Mouse (Mus musculus): ENCODE data around the gene Saa2. TPM values are rescaled to one million over a fixed set of nuclear protein-coding genes. Genes with fewer than 3 reads are reported as not detected.

Saa2 gene
- polyA plus RNA-seq, 1 experiment from 2014 or later: not detected

DNA sequence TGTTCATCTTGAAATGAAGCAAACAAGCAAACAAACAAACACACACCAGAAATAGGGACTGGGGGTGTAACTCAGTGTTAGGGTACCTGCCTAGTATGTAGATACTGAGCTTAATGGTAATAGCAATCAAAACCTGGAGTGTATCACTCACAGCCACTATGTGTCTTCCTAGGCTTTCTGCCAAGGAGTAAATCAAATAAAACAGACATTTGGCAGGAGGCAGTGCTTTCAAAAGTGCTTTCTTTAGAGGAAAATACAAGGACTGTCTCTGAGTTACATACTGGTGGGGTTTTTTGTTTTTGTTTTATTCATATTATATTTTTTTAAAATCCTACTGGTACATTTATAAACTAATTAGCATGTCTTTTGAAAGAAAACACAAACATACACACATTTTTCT lies 15.8 kb downstream of the Saa2 start:
- H3K4me1 ChIP-seq (ENCODE audit: insufficient read depth, low read depth, low read length): no peaks in the 10 kb centered on the region
- no peak overlapping the region for H3K27ac ChIP-seq (ENCODE audit: low read length)
- no peak overlapping the region for H3K9ac ChIP-seq (replicated peaks; ENCODE audit: low read depth)
- DNase-seq (ENCODE audit: low spot score): peak; percentile 74
- ATAC-seq: peak; percentile 33; the same call in 1 of the 2 replicates
- H3K4me2 ChIP-seq (replicated peaks; ENCODE audit: low read depth, low read length): no peak overlapping the region
- H3K4me3 ChIP-seq (ENCODE audit: low read depth, low read length): no peak overlapping the region
- TF ChIP-seq CTCF (IDR thresholded peaks at IDR 0.05): no peak
- TF ChIP-seq EP300 (IDR thresholded peaks at IDR 0.05): peak; percentile 33; the same call in 1 of the 2 replicates
- H3K27me3 ChIP-seq (replicated peaks; ENCODE audit: insufficient read depth, low read length): no peaks in the 10 kb centered on the region
- no peaks in the 10 kb centered on the region for H3K9me3 ChIP-seq (ENCODE audit: low read length)
- peaks cover 32% of the 10 kb centered on the region for H3K36me3 ChIP-seq (ENCODE audit: insufficient read depth, low read length)

DNA sequence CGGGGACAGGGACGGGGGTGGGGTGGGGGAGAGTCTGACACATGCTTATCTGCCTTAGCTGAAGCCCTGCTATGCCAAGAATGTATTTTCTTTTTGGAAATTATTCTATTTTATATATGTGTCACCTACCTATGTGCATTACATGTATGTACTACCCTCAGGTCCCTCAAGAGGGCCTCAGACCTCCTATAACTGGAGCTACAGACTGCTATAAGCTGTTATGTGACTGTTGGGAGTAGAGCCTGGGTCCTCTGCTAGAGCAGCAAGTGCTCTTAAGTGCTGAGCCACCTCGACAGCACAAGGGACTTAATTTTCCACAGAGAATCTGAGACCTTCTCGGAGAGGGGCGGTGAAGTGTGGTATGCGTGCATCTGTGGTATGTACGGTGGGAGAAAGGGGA lies 16.9 kb downstream of the Saa2 start:
- no peak overlapping the region for H3K27ac ChIP-seq (ENCODE audit: low read length)
- no peak; the same call in 1 of the 2 replicates for TF ChIP-seq CTCF (IDR thresholded peaks at IDR 0.05)
- TF ChIP-seq EP300 (IDR thresholded peaks at IDR 0.05): no peak
- 82% methylated on average over 7 of the region's 7 CpGs for WGBS
- no peak overlapping the region for H3K4me3 ChIP-seq (ENCODE audit: low read depth, low read length)
- no peaks in the 10 kb centered on the region for H3K27me3 ChIP-seq (replicated peaks; ENCODE audit: insufficient read depth, low read length)
- peaks cover 25% of the 10 kb centered on the region for H3K36me3 ChIP-seq (ENCODE audit: insufficient read depth, low read length)
- H3K9ac ChIP-seq (replicated peaks; ENCODE audit: low read depth): no peak overlapping the region
- DNase-seq (ENCODE audit: low spot score) (no peak), ATAC-seq (no peak)
- no peaks in the 10 kb centered on the region for H3K4me1 ChIP-seq (ENCODE audit: insufficient read depth, low read depth, low read length)
- no peaks in the 10 kb centered on the region for H3K9me3 ChIP-seq (ENCODE audit: low read length)
- H3K4me2 ChIP-seq (replicated peaks; ENCODE audit: low read depth, low read length): no peak overlapping the region

DNA sequence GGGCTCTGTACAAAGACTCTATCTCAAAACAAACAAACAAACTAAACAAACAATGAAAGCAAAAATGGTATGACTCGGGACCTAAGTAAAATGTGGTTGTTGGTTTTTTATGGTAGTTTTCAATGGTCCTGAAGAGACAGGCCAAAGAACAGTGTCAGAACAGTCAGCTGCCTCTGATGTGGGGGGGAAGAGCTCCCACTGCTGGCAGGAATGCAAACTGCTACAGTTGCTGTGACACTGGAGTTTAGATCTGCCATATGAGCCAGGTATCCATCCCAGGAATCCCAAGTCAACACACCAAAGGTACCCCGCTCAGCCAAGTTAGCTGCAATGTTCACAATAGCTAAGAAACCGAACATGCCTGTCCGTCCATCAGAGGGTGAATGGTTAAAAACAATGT lies 19.1 kb downstream of the Saa2 start:
- H3K27ac ChIP-seq (ENCODE audit: low read length): no peak overlapping the region
- no peak overlapping the region for H3K4me2 ChIP-seq (replicated peaks; ENCODE audit: low read depth, low read length)
- no peaks in the 10 kb centered on the region for H3K27me3 ChIP-seq (replicated peaks; ENCODE audit: insufficient read depth, low read length)
- DNase-seq (ENCODE audit: low spot score) (peak; percentile 72), ATAC-seq (no peak)
- TF ChIP-seq CTCF (IDR thresholded peaks at IDR 0.05): peak; percentile 99
- TF ChIP-seq EP300 (IDR thresholded peaks at IDR 0.05): no peak
- no peaks in the 10 kb centered on the region for H3K4me1 ChIP-seq (ENCODE audit: insufficient read depth, low read depth, low read length)
- peaks cover 35% of the 10 kb centered on the region for H3K36me3 ChIP-seq (ENCODE audit: insufficient read depth, low read length)
- H3K4me3 ChIP-seq (ENCODE audit: low read depth, low read length): no peak overlapping the region
- H3K9ac ChIP-seq (replicated peaks; ENCODE audit: low read depth): no peak overlapping the region
- WGBS: 53% methylated on average over 4 of the region's 4 CpGs
- no peaks in the 10 kb centered on the region for H3K9me3 ChIP-seq (ENCODE audit: low read length)

DNA sequence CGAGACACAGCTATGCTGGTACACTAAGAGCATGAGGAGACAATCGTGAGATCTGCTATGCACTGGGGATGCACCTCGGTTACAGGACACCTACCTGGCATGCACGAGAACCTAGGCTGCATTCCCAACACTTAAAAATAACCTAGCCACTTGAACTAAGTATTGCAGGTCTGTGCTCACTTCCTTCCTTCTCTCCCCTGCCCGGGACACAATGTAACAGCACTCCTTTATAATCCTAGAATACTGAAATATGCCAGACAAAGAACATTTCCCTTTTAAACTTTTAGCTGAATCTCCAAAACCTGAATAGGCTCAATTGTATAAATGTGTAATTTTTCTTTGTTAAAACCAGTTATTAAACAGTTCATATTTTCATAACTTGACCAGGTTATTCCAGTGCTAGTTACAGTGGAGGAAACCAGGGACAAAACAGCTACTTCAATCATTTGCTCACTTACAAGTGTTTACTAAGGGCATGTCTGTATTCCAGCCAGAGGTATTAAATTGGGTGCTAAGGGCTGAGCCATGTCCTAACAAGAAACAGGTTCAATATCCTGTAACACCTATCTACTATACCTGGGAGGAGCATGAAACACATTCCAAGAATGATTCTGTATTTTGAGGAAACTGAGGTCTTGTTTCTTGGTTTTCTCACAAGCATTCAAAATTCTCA lies 37.7 kb downstream of the Saa2 start:
- Histone ChIP-seq H3K4me1 (ENCODE audit: insufficient read depth, low read depth, low read length) (no peaks in the 10 kb centered on the region), H3K4me2 (replicated peaks; ENCODE audit: low read depth, low read length) (no peak overlapping the region), H3K36me3 (ENCODE audit: insufficient read depth, low read length) (peaks cover 16% of the 10 kb centered on the region; the same call in 1 of the 2 replicates), H3K9ac (replicated peaks; ENCODE audit: low read depth) (no peak overlapping the region), H3K27ac (ENCODE audit: low read length) (peak overlapping the region; percentile 68; the same call in 1 of the 2 replicates), H3K9me3 (ENCODE audit: low read length) (no peaks in the 10 kb centered on the region), H3K27me3 (replicated peaks; ENCODE audit: insufficient read depth, low read length) (no peaks in the 10 kb centered on the region), H3K4me3 (ENCODE audit: low read depth, low read length) (no peak overlapping the region)
- TF ChIP-seq CTCF (IDR thresholded peaks at IDR 0.05): no peak
- TF ChIP-seq EP300 (IDR thresholded peaks at IDR 0.05): peak; percentile 67
- ATAC-seq: peak; percentile 86
- WGBS: 57% methylated on average over 5 of the region's 5 CpGs
- DNase-seq (ENCODE audit: low spot score): peak; percentile 62

DNA sequence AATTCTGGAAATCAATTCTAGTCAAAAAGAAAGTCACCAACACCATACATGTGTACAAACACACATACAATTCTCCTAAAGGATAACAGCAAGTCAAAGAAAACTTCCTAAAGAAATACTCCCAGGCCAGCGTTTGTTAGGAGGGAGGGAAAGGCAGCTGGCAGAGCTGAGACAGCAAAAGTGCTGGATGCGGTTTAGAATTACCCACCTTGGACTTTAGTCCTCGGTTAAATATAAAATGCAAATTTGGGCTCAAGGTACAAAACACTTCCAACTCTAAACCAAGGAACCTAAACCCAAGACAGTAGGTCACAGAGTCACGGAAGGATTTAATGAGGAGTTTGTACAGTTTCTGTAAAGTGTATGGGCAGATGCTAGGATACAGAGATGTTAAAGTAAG lies 42.3 kb downstream of the Saa2 start:
- no peaks in the 10 kb centered on the region for H3K27me3 ChIP-seq (replicated peaks; ENCODE audit: insufficient read depth, low read length)

DNA sequence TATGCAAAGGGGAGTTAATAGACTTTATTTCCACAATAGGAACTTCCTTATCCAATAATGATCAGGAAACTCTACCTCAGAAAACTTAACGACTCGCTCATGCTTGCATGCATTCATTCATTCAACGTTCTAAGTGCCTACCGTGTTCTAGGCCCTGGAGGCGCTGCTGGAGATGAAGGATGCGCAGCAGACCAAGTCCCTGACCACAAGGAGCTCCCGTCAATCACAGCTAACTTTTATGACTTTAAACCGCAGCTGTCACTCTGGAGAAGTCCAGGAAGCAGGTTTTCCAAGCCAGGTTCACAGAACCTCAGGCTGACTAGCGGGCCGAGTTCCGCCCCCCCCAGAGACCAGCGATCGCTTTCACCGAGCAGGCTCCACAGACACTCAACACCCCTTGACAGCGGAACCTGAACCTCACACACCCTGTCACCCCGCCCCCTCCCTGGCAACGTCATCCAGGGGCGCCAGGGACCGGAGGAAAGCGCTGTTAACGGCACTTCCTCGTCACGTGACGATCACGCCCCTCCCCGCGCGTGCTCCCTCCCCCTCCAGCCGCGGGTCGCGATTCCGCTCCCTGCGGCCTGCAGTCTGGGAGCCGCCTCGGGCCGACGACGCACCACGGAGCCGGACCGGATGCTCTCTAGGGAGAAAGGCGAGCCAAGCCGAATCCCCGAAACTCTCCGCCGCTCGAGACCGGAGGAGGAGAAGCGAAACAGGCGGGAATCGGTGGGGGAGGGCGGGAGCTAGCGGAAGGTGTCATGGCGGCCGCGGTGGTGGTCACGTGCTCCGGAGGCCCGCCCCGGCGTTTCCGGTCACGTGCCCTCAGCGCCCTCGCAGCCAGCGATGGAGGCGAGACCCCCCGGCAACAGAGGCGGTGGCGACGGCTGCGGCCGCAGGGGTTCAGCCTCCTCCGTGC lies 44.0 kb downstream of the Saa2 start, which contains the start of the genes Hps5 and Gtf2h1:
Gene Hps5, minus strand, starts transcription at position 778 of the 919 bp plus-strand sequence.
Gene Gtf2h1, plus strand, starts transcription at position 817 of the 919 bp plus-strand sequence.
- ATAC-seq (peak; percentile 99), DNase-seq (ENCODE audit: low spot score) (peak; percentile 97)
- Histone ChIP-seq H3K36me3 (ENCODE audit: insufficient read depth, low read length) (peaks cover 2% of the 10 kb centered on the region; the same call in 1 of the 2 replicates), H3K9ac (replicated peaks; ENCODE audit: low read depth) (peak within 1 kb of the TSS; percentile 84), H3K27me3 (replicated peaks; ENCODE audit: insufficient read depth, low read length) (no peaks in the 10 kb centered on the region), H3K4me1 (ENCODE audit: insufficient read depth, low read depth, low read length) (peaks cover 10% of the 10 kb centered on the region; the same call in 1 of the 2 replicates), H3K4me2 (replicated peaks; ENCODE audit: low read depth, low read length) (peak within 1 kb of the TSS; percentile 96), H3K4me3 (ENCODE audit: low read depth, low read length) (peak within 1 kb of the TSS; percentile 87), H3K27ac (ENCODE audit: low read length) (peak within 1 kb of the TSS; percentile 86), H3K9me3 (ENCODE audit: low read length) (no peaks in the 10 kb centered on the region)
- 1% methylated on average over 45 of the region's 75 CpGs for WGBS
- TF ChIP-seq CTCF (IDR thresholded peaks at IDR 0.05) (peak; percentile 21), EP300 (IDR thresholded peaks at IDR 0.05) (no peak)

More for the DNA sequence above, 42.3 kb downstream of the Saa2 start:
- Histone ChIP-seq H3K9ac (replicated peaks; ENCODE audit: low read depth) (no peak overlapping the region), H3K9me3 (ENCODE audit: low read length) (no peaks in the 10 kb centered on the region), H3K36me3 (ENCODE audit: insufficient read depth, low read length) (no peaks in the 10 kb centered on the region), H3K4me2 (replicated peaks; ENCODE audit: low read depth, low read length) (no peak overlapping the region), H3K4me1 (ENCODE audit: insufficient read depth, low read depth, low read length) (peaks cover 10% of the 10 kb centered on the region; the same call in 1 of the 2 replicates), H3K4me3 (ENCODE audit: low read depth, low read length) (no peak overlapping the region), H3K27ac (ENCODE audit: low read length) (no peak overlapping the region)
- no peak for DNase-seq (ENCODE audit: low spot score)
- TF ChIP-seq CTCF (IDR thresholded peaks at IDR 0.05) (no peak), EP300 (IDR thresholded peaks at IDR 0.05) (no peak)
- 82% methylated on average over 4 of the region's 4 CpGs for WGBS
- ATAC-seq: no peak

All from lung, postnatal 0 days (tissue).